8 mouse cellular contexts compared by ENCODE assay signal in genomic region chrX:137037470-137037999, GRCm38 (mm10). TPM values are rescaled to one million over a fixed set of nuclear protein-coding genes. Genes with fewer than 3 reads are reported as not detected.
DNase-seq lines count a peak whose midpoint lies in the region; ATAC-seq and TF ChIP-seq lines count a peak whose summit lies in the region.

No protein-coding gene starts in this region.

- TF ChIP-seq CTCF in gastrocnemius, adult 2 months (IDR thresholded peaks at IDR 0.05) = no peak
- TF ChIP-seq CTCF in thymus, adult 2 months (IDR thresholded peaks at IDR 0.05; ENCODE audit: borderline replicate concordance, control insufficient read depth, extremely low read depth, insufficient read depth, low read length, poor library complexity) = no peak

- peak overlapping the region; percentile 49 for H3K4me2 ChIP-seq in limb, embryonic 15.5 days

- H3K36me3 ChIP-seq in thymus, adult 2 months (ENCODE audit: control insufficient read depth, insufficient read depth, low read length) = no peaks in the 10 kb centered on the region
- H3K36me3 ChIP-seq in limb, embryonic 15.5 days = no peaks in the 10 kb centered on the region

- H3K9me3 ChIP-seq in limb, embryonic 15.5 days = no peaks in the 10 kb centered on the region

- H3K9ac ChIP-seq in limb, embryonic 15.5 days = 0 out of 2 replicates have a peak overlapping the region, but pooled peaks have one; percentile 17

- H3K27me3 ChIP-seq in thymus, adult 2 months (ENCODE audit: control insufficient read depth, insufficient read depth, low read length) = no peaks in the 10 kb centered on the region
- no peaks in the 10 kb centered on the region for H3K27me3 ChIP-seq in limb, embryonic 15.5 days

- H3K4me1 ChIP-seq in thymus, adult 2 months (replicated peaks; ENCODE audit: control insufficient read depth, insufficient read depth, low read length) = peaks cover 4% of the 10 kb centered on the region
- no peaks in the 10 kb centered on the region; the same call in 1 of the 2 replicates for H3K4me1 ChIP-seq in limb, embryonic 15.5 days

- intact Hi-C loops in gastrocnemius, adult 2 months (cut with DNase I) = no loop called here
- intact Hi-C loops in gastrocnemius, postnatal 36 days (cut with DNase I) = loop anchor here (10.0 kb wide), 1 partner anchor 293 kb away; the partner anchor contains the start of gene Morf4l2

- 7% methylated on average over 12 of the region's 12 CpGs for WGBS in thymus, adult 2 months
- WGBS in limb, embryonic 15.5 days = 15% methylated on average over 12 of the region's 12 CpGs

- peak overlapping the region; percentile 93 for H3K27ac ChIP-seq in gastrocnemius, adult 2 months
- H3K27ac ChIP-seq in thymus, adult 2 months (ENCODE audit: control insufficient read depth, insufficient read depth, low read length) = no peak overlapping the region
- H3K27ac ChIP-seq in limb, embryonic 15.5 days = peak overlapping the region; percentile 89

- H3K4me3 ChIP-seq in gastrocnemius, adult 2 months = peak overlapping the region; percentile 82
- H3K4me3 ChIP-seq in thymus, adult 2 months (ENCODE audit: control insufficient read depth, insufficient read depth, low read length) = peak overlapping the region; percentile 98
- peak overlapping the region; percentile 52 for H3K4me3 ChIP-seq in limb, embryonic 15.5 days

- DNase-seq in gastrocnemius, adult 2 months = no peak
- no peak for DNase-seq in gastrocnemius, postnatal 36 days
- DNase-seq in thymus, adult 2 months = no peak
- DNase-seq in thymus, adult 18-20 months = no peak
- DNase-seq in left cerebral cortex, adult 18-20 months (ENCODE audit: low spot score in 2 of 2) = no peak
- DNase-seq in ovary, postnatal 36 days (ENCODE audit: low spot score) = no peak

- ATAC-seq in limb, embryonic 15.5 days (ENCODE audit: insufficient number of reproducible peaks, low FRiP score, low TSS enrichment, low read depth) = no peak
- no peak for ATAC-seq in megakaryocyte progenitor cell, adult 5-6 weeks (replicated peaks; ENCODE audit: poor library complexity)

- TF ChIP-seq POLR2A in thymus, adult 2 months (IDR thresholded peaks at IDR 0.05; ENCODE audit: control insufficient read depth, extremely low read depth, insufficient read depth, low read length, poor library complexity) = no peak

RNA-seq across cellular contexts. Expression of gene Slc25a53, which starts 0.6 kb away (rescaled TPM):
- total RNA-seq in gastrocnemius, adult 2 months (2021) = 1 to 10 TPM; 1.8 to 4.0 TPM
- total RNA-seq in gastrocnemius, postnatal 36 days (2021) = 1 to 10 TPM; 1.6 to 2.6 TPM
- polyA plus RNA-seq in thymus, adult 2 months (2012; rRNA removed) = 7.6 and 8.5 TPM in 2 replicates
- 9.8 and 11.2 TPM in 2 replicates for polyA plus RNA-seq in limb, embryonic 15.5 days (2015; fragmentation: Nextera tagmentation; extraction: Ambion mirVana)
- total RNA-seq in megakaryocyte progenitor cell, adult 5-6 weeks (2015) = 8.4 TPM in 2 replicates
- total RNA-seq in megakaryocyte progenitor cell, adult 5-6 weeks (2017) = 4.8 and 12.2 TPM in 2 replicates
- 10 to 100 TPM; 21.9 to 28.6 TPM for total RNA-seq in left cerebral cortex, adult 18-20 months (2021)

RNA-seq across cellular contexts. Expression of gene Fam199x, which starts 11.9 kb away (rescaled TPM):
- total RNA-seq in gastrocnemius, adult 2 months (2021) = 1 to 10 TPM; 4.1 to 5.2 TPM
- total RNA-seq in gastrocnemius, postnatal 36 days (2021) = 1 to 10 TPM; 3.6 to 4.1 TPM
- polyA plus RNA-seq in thymus, adult 2 months (2012; rRNA removed) = 0.75 and 0.88 TPM in 2 replicates
- 4.5 and 5.6 TPM in 2 replicates for polyA plus RNA-seq in limb, embryonic 15.5 days (2015; fragmentation: Nextera tagmentation; extraction: Ambion mirVana)
- total RNA-seq in megakaryocyte progenitor cell, adult 5-6 weeks (2015) = 5.6 and 5.9 TPM in 2 replicates
- total RNA-seq in megakaryocyte progenitor cell, adult 5-6 weeks (2017) = 9.3 and 11.7 TPM in 2 replicates
- 10 to 100 TPM; 10.1 to 10.5 TPM for total RNA-seq in left cerebral cortex, adult 18-20 months (2021)

RNA-seq across cellular contexts. Expression of gene Zcchc18, which starts 44.6 kb away (rescaled TPM):
- under 1 TPM in 1 of 2 experiments, not detected in 1; 0.11 TPM for total RNA-seq in gastrocnemius, adult 2 months (2021)
- not detected for total RNA-seq in gastrocnemius, postnatal 36 days (2021)
- 0.41 and 0.65 TPM in 2 replicates for polyA plus RNA-seq in thymus, adult 2 months (2012; rRNA removed)
- polyA plus RNA-seq in limb, embryonic 15.5 days (2015; fragmentation: Nextera tagmentation; extraction: Ambion mirVana) = 13.8 and 16.3 TPM in 2 replicates
- not detected in 2 replicates for total RNA-seq in megakaryocyte progenitor cell, adult 5-6 weeks (2015)
- 0.14 and 0.25 TPM in 2 replicates for total RNA-seq in megakaryocyte progenitor cell, adult 5-6 weeks (2017)
- 100 to 1,000 TPM; 273 to 298 TPM for total RNA-seq in left cerebral cortex, adult 18-20 months (2021)

Comparison
In these comparisons a context has a peak if more than half of its experiments do, and no peak if none do; other contexts are left out.
1. RNA of gene Zcchc18, which starts 44.6 kb away (total RNA-seq): 273 to 298 TPM in left cerebral cortex, adult 18-20 months; 0.14 to 0.25 TPM in megakaryocyte progenitor cell, adult 5-6 weeks, 0.11 TPM in gastrocnemius, adult 2 months and not detected in gastrocnemius, postnatal 36 days; every median in the first group is over 100 times any median in the second.
2. Peak in every context shown above with its lines, with median percentiles within 50 percentile points of each other: H3K4me3 ChIP-seq.